Mouse (Mus musculus) ES-E14 (cell line): ENCODE data around the gene Fhl1.

ENCODE experiments used
- CHD2 ChIP-seq: IDR thresholded peaks from 2 replicates; pipeline ENCODE4 v1.6.1; 2014; ENCODE audit warnings: mild to moderate bottlenecking, low read depth, low read length, inconsistent platforms
- HCFC1 ChIP-seq: IDR thresholded peaks from 2 replicates; pipeline ENCODE4 v1.6.1; 2012; ENCODE audit warnings: low read length, inconsistent platforms, borderline replicate concordance; ENCODE audit not compliant: insufficient read depth
- ZC3H11A ChIP-seq: IDR thresholded peaks from 2 replicates; pipeline ENCODE4 v1.6.1; 2012; ENCODE audit warnings: low read depth, mild to moderate bottlenecking, inconsistent platforms, low read length, borderline replicate concordance

- TF ChIP-seq HCFC1 = no peak
- TF ChIP-seq ZC3H11A = no peak
- TF ChIP-seq CHD2 = no peak
These were observed 20.6 kb downstream of the Fhl1 start for GRCm38 (mm10) chrX:56752144-56752543.
